Mouse (Mus musculus): ENCODE results near the gene Dst.

Dst gene

DNA sequence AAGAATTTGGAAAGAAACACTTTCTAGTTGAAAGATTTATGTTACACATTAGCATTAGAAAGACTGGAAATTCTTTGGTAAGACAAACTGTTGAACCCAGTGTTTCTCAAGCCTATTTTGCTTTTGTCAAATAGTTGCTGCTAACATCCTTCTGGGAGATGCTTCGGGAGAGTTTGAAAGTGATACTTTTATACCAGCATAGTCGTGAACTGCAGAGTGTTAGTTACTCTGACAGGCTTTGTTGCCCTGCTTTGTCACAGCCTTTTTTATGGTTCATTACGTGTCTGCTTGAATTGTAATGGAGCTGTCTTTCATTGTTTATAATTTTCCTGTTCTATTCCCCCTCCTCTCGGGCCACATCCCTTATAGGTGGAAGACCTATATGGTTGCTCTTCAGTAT, 192.4 kb downstream of the Dst start:
- no peak for DNase-seq (ENCODE audit: low spot score)

- no peak for DNase-seq (ENCODE audit: low spot score)
These were observed 194.6 kb downstream of the Dst start for GRCm38 (mm10) chr1:34102604-34103003.

GRCm38 (mm10) chr1:34103176-34103575, 195.2 kb downstream of the Dst start:
- DNase-seq (ENCODE audit: low spot score) = no peak

DNA sequence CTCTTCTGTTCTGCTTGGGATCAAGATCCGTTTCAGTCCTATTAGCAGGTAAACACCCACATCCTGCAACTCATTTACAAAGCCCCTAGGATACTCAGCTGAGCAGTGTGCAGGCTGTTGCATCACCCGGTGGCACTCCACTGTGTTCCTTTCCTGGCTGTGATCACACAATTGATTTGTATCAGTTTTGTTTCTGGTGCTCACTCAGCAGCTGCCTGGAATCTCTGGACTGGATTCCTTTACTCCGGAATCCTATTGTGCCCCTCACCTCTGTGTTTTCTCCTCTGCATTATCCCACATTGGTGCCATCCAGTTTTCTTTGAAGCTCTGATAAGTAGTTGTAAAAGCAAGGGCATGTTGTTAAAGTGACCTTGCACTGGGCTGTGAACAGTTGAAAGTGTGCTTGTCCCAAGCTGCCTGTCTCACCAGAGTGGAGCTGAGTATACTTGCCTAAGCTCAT, 195.7 kb downstream of the Dst start:
- no peak for DNase-seq (ENCODE audit: low spot score)

- no peak for DNase-seq (ENCODE audit: low spot score)
These were observed 196.8 kb downstream of the Dst start for GRCm38 (mm10) chr1:34104846-34105245.

DNA sequence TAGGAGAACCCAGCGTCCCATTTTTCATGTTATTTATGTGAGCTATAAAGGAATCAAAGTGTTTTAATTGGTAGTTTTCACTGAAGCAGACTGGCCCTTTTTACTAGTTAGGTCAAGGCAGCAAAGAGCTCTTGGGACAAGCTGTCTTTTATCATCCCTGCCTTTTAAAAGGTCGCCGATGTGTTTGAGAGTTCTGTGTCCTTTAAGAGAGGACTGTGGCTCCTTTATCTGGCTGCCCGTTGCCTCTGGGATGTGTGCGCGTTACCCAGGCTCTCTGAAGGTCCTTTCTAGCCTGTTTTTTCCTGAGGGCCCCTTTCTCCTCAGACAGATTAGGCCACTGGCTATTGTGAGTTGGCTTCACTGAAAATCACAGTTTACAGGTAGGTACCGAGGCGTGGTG, 198.6 kb downstream of the Dst start:
- DNase-seq (ENCODE audit: low spot score) = no peak

DNA sequence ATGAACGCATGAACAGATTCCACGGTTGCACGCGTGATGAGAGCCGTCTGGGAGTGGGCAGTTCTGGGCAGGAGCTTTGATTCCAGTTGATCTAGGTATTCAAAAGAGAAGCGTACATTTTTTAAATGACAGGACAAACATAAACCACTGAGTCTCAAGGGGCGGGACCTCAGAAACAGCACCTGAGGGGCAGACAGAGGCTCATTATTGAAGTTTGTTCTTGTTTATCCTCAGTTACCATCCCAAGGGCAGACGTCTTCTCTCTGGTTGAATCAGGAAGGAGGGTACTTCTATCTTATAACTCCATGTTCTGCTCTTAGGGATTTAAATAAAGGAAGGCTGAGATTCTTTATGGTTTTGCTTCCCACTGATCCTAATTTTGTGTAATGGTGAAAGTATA, 199.1 kb downstream of the Dst start:
- DNase-seq (ENCODE audit: low spot score) = no peak

DNA sequence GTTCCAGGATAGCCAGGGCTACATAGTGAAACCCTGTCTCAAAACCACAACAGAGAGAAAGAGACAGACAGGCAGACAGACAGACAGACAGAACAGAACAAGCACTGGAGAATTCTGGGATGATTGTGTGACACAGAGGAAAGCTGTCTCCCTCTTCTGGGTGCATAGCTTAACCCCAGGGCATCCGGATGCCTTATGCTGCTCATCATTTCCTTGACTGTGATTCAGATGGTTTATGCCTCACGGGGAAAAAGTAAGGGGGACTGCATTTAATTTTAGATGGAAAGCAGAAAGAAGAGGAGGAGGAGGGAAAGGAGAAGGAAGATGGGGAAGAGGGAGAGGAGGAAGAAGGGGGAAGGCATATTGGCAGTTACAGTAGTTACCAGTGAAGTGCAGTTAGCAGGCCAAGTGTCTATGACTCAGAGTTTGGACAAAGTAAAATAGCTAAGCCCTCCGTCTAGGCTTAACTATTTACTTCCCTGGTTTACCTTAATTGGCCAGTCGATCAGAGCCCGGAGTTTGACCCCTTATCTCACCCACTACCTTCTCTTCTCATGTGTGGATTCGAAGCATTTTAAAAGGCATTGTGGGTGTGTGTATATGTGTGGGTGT, 201.7 kb downstream of the Dst start:
- no peak for DNase-seq (ENCODE audit: low spot score)

DNA sequence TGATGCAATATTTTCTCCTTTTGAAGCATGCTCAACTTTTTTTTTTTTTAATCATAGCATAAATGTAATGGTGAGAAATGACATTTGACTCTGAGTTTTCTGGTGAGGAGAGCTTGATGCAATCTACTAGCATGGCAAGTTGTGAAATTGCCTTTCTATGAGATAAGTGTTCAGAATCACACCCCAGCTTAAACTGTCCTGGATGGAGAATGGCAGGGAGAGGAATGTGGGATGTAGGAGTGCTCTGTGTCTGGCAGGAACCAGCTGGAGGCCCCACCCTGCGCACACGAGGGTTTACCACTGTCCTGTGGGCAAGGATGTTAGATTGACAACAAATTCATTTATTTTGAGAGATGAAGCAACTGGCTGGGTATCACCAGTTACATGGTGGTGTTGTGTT, 202.8 kb downstream of the Dst start:
- DNase-seq (ENCODE audit: low spot score) = no peak

DNA sequence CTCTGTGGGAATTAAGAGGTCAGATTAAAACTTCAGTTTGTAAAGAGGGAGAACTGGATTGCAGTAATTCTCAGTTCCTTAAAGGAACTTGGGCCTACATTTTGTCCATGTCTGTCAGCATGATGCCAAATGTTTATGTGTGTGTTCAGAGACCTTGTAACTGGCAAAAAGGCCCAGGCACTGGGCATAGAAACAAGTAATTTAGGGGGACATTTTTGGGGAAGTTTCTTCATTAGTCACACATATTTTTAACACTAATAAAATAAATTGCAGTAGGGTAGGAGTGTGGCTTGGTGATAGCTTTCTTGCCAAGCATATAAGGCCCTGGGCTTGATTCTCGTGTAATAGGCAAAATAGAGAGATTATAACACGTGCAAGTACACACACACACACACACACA, 203.9 kb downstream of the Dst start:
- DNase-seq (ENCODE audit: low spot score) = no peak

GRCm38 (mm10) chr1:34116444-34116843, 208.4 kb downstream of the Dst start:
- DNase-seq (ENCODE audit: low spot score) = no peak

- no peak for DNase-seq (ENCODE audit: low spot score)
These were observed 209.0 kb downstream of the Dst start for GRCm38 (mm10) chr1:34117056-34117455.

DNA sequence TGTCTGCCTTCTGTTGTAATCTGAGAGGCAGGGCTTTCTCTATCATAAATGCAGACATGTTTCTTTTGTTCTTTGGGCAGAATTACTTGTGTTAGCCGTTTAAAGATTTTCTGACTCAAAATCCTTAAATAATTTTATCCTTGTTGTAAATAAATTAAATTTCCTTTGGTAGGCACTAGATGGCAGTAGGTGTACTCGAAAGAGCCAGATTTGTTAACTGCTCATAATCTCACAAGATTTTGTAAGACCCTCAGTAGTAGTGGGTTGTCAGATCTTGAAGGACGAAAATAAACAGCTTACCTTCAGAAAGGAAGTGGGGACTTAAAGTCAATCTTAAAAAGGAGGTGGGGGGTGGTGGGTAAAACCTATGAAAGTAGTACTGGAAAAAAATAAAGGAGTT, 209.7 kb downstream of the Dst start:
- DNase-seq (ENCODE audit: low spot score) = no peak

DNA sequence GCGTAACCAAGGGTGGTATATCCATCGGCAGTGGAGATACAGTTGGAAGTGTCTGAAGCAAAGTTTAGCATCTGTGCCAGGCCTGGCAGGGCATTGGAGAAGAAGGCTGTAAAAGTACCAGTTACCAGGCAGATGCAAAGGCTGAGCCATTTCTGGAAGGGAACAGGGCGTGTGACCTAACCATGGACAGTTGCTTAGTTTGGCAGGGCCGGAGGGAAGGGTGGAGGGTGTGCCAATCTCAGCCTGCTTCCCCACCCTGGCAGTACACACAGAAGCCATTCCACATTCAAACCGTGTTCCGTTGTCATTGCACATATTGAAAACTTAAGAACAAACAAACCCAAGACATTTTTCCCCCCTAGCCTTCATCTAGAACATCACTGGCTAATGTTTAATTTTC, 212.0 kb downstream of the Dst start:
- DNase-seq (ENCODE audit: low spot score) = no peak

- no peak for DNase-seq (ENCODE audit: low spot score)
These were observed 212.6 kb downstream of the Dst start for GRCm38 (mm10) chr1:34120602-34121001.

GRCm38 (mm10) chr1:34121157-34122015, 213.4 kb downstream of the Dst start:
- DNase-seq (ENCODE audit: low spot score) = peak; percentile 72

DNA sequence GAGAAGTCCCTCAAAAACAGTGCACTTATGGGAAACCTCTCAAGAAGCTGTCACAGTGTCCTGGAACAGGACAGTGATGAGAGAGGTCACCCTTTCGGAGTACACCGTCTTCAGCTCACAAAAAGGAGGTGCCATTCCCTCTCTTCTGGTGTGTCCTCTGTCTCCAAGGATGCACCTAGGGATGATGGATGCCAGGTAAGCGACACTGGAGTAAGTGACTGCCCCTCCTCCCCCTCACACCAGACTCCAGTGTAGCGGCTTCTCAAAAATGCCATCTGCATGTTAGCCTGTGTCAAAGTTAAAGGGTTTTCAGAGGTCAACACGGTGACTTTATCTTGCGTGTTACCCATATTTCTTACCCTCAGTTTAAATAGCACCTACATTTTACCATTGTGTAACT, 214.2 kb downstream of the Dst start:
- DNase-seq (ENCODE audit: low spot score) = no peak

DNA sequence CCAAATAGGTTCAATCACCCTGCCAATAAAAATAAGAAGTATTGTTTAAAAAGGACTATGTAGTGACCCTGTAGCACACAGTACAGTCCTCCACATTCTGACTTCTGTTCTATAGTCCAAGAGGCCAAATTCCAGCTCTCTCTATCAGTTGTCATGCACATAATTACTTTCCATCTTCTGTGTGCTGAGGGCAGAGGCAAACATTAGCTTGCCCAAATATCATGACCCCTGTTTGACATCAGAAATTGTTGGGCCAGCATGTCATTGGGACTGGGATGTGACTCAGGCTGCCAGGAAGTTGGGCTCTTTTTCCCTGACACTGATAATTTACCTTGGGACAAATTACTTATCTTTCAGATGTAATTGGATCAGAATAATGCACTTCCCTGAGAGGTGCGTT, 214.9 kb downstream of the Dst start:
- no peak for DNase-seq (ENCODE audit: low spot score)

GRCm38 (mm10) chr1:34123334-34123733, 215.3 kb downstream of the Dst start:
- DNase-seq (ENCODE audit: low spot score) = no peak

DNA sequence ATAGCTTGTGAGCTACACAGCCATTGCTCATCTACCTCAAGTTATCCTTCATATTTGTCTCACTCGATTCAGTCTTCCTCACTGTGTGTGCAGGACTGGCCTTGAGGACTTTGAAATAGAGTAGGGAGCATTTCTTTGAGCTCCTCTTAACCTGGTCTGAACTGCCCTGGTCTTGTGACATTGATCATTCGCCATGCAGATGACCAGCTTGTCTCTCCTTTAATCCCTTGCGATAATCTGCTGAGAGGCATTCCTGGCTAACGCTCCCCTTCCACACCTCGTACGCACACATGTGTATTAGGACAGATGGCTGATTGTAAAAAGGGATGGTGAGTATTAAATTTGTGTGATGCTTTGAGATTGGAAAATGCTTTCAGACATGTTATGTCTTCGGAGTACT, 216.4 kb downstream of the Dst start:
- DNase-seq (ENCODE audit: low spot score) = no peak

GRCm38 (mm10) chr1:34125148-34125547, 217.1 kb downstream of the Dst start:
- DNase-seq (ENCODE audit: low spot score) = no peak

DNA sequence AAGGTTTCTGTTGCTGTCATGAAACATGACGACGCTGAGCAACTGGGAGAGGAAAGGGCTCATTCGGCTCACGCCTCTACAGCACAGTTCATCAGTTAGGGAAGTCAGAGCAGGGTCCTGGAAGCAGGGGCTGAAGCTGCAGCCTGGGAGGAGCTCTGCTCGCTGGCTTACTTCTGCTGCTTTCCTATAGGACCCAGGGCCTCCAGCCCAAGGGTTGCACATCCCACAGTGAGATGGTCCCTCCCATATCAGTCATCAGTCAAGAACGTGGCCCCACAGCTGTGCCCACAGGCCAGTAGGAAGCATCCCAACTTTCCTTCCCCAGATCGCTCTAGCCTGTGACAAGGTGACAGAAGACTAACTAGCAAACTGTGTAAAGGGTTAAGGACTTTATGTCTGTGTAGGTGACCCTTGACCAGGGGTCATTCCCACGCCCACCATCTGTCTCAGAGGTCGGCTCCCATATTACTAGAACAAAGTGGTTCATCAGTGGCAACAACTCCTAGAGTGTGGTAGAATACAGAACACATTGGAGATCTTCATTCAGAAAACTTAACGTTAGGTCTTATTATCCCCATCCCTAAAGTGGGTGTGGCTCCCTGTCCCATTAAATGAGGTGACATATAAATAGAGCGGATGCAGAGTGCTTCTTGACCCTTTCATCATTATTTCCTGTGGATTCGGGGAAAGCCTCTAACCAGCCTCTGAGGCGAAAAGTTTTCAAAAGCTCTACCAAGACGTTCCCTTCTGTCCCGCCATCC, 219.9 kb downstream of the Dst start:
- no peak for DNase-seq (ENCODE audit: low spot score)

- DNase-seq (ENCODE audit: low spot score) = no peak
These were observed 220.8 kb downstream of the Dst start for GRCm38 (mm10) chr1:34128796-34129195.
